Mouse (Mus musculus) ES-Bruce4 (cell line): ENCODE data around the gene Ccdc106. TPM values are rescaled to one million over a fixed set of nuclear protein-coding genes. Genes with fewer than 3 reads are reported as not detected.
"Not testable (repeated sequence)": the region's sequence is repeated elsewhere in the genome, so short reads cannot be mapped to it uniquely, and the experiment has no call there.

Experiments used
- H3K27ac ChIP-seq: 2 replicates; pipeline ENCODE4 v1.5.1; 2012; ENCODE audit warnings: low read length, inconsistent platforms; ENCODE audit not compliant: insufficient read depth
- H3K27me3 ChIP-seq: 2 replicates; pipeline ENCODE4 v1.6.1; 2012; ENCODE audit warnings: mild to moderate bottlenecking, low read length, inconsistent platforms; ENCODE audit not compliant: control insufficient read depth, poor library complexity, insufficient read depth, severe bottlenecking
- H3K36me3 ChIP-seq: 2 replicates; pipeline ENCODE4 v1.6.1; 2012; ENCODE audit warnings: inconsistent platforms, mild to moderate bottlenecking, low read length, moderate library complexity; ENCODE audit not compliant: control insufficient read depth, poor library complexity, insufficient read depth, severe bottlenecking
- H3K4me1 ChIP-seq: one replicate; pipeline ENCODE4 v1.8.1; 2011; ENCODE audit warnings: low read length; ENCODE audit not compliant: control insufficient read depth, insufficient read depth
- H3K4me3 ChIP-seq: 2 replicates; pipeline ENCODE4 v1.5.1; 2011; ENCODE audit warnings: low read depth, mild to moderate bottlenecking, low read length
- H3K9ac ChIP-seq: 2 replicates; pipeline ENCODE4 v1.6.1; 2012; ENCODE audit warnings: low read depth, mild to moderate bottlenecking, inconsistent platforms; ENCODE audit not compliant: poor library complexity, severe bottlenecking
- H3K9me3 ChIP-seq: replicated peaks from 2 replicates; pipeline ENCODE4 v1.6.1; 2012; ENCODE audit warnings: mild to moderate bottlenecking, low read length, inconsistent platforms; ENCODE audit not compliant: control insufficient read depth, poor library complexity, insufficient read depth, severe bottlenecking
- CTCF ChIP-seq: IDR thresholded peaks from one replicate; pipeline ENCODE4 v1.8.1; 2011; ENCODE audit warnings: low read depth, low read length
- EP300 ChIP-seq: IDR thresholded peaks from 2 replicates; pipeline ENCODE4 v1.6.1; 2011; ENCODE audit warnings: low read depth, low read length; ENCODE audit not compliant: insufficient read depth
- POLR2A ChIP-seq: IDR thresholded peaks from one replicate; pipeline ENCODE4 v1.8.1; 2011; ENCODE audit warnings: low read length; ENCODE audit not compliant: insufficient read depth
- polyA plus RNA-seq: library from polyadenylated mRNA; stranded (reverse); fragments of >200 nt; gene quantifications from 2 replicates; pipeline ENCODE4 v1.2.4, GENCODE M21; 2011; ENCODE audit warnings: low read depth; ENCODE audit not compliant: missing spikeins, insufficient read depth, insufficient read length

The Ccdc106 gene
- polyA plus RNA-seq, 1 experiment, result 5.7 TPM

- Histone ChIP-seq H3K9me3 (no peaks in the 10 kb centered on the region), H3K9ac (no peak overlapping the region), H3K36me3 (no peaks in the 10 kb centered on the region), H3K4me3 (no peak overlapping the region), H3K27me3 (no peaks in the 10 kb centered on the region; the same call in 1 of the 2 replicates), H3K4me1 (no peaks in the 10 kb centered on the region), H3K27ac (no peak overlapping the region)
- TF ChIP-seq EP300 (no peak), CTCF (no peak)
Measured at GRCm38 (mm10) chr7:4996934-4997333, 23.4 kb upstream of the Ccdc106 start.

- Histone ChIP-seq H3K27ac (no peak overlapping the region), H3K9ac (no peak overlapping the region), H3K4me3 (no peak overlapping the region), H3K9me3 (no peaks in the 10 kb centered on the region; the same call in 1 of the 2 replicates), H3K4me1 (no peaks in the 10 kb centered on the region), H3K27me3 (no peaks in the 10 kb centered on the region; the same call in 1 of the 2 replicates), H3K36me3 (no peaks in the 10 kb centered on the region)
- TF ChIP-seq POLR2A, result no peak
- no peak for TF ChIP-seq CTCF
- no peak for TF ChIP-seq EP300
Measured at GRCm38 (mm10) chr7:4999876-5000275, 20.5 kb upstream of the Ccdc106 start.

GRCm38 (mm10) chr7:5002876-5003275 lies 17.5 kb upstream of the Ccdc106 start:
- not testable (repeated sequence) for H3K4me1 ChIP-seq, H3K36me3 ChIP-seq, H3K9ac ChIP-seq, H3K4me3 ChIP-seq, H3K9me3 ChIP-seq, H3K27me3 ChIP-seq, H3K27ac ChIP-seq

GRCm38 (mm10) chr7:5008229-5008628 lies 12.1 kb upstream of the Ccdc106 start:
- H3K9me3 ChIP-seq, result no peaks in the 10 kb centered on the region
- H3K9ac ChIP-seq, result peak overlapping the region; percentile 35
- peaks cover 32% of the 10 kb centered on the region for H3K36me3 ChIP-seq
- no peak overlapping the region for H3K27ac ChIP-seq
- H3K4me1 ChIP-seq, result peaks cover 6% of the 10 kb centered on the region
- peak overlapping the region; percentile 56 for H3K4me3 ChIP-seq
- TF ChIP-seq EP300 (no peak), CTCF (peak; percentile 88)
- no peaks in the 10 kb centered on the region for H3K27me3 ChIP-seq

DNA sequence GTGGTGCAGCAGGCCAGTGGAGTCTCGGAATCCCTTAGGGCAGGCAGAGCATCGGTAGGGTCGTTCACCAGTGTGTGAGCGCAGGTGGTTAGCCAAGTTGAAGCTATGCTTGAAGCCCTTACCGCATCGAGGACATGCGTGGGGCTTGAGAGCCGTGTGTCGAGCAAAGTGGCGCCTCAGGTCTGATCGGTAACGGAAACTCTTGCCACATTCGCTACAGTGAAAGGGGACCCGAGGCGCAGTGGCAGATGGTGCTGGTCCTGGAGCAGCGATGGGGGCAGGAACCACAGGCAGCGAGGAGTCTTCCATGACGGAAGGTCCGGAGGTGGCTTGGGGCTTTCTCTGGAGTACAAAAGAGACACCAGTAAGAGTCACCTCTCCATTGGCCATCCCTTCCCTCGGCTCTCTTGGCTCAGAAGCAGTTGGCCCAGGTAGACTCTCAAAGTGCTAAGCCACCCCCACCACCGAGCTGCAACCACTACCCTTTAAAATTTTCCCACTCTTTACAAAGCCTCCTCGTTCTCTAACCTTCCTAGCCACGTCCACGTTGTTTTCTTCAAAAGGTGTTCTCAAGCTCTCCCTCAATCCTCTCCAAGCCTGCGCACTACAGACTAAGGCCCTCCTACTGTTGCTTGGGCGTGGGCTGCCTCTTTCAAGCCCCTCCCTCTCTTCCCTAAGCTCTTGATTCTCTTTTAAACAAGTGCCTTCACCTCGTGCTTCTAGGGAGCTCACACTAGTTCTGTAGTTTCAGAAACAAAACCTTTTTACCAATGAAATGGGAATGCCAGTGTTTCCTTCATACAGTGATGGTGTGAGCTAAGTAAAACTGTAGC lies 7.5 kb upstream of the Ccdc106 start:
- peak overlapping the region; percentile 63 for H3K4me3 ChIP-seq

DNA sequence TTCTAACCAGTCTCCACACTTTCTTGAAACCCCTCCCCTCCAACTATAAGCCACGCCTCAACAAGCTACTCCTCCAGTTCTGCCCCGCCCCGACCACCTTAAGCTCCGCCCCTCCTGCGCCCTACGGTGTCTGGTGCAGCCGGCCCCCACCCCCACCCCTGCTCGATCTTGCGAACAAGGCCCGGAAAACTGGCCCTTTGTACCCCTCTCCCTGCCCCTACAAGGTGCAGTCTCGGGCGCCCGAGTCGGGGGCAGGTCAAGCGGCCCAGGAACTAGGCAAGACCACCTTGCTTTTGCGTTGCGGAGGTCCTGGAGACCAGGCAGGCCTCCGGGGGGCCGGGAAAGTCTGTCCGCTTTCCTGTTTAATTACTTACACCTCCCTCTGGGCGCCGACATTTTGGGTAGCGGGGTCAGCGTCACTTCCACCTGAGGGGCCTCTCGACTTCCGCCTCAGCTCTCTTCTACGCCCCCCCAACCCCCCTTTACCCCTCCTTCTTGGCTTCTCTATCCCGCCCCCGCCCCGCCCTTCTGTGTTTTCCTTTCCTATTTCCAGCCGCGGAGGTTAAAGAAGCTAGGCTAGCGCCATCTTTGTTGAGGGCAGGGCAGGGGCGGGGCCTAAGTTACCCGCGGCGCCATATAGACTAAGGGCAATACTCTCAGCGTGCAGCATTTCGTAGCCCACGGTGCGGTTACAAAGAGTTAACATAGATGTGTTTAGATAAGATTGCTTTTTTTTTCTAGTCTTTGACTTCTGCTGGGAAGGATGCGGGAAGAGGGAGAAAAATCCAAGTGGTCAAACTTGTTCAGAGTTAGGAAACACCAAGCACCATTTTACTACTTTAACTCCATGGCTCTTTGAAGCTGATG lies 5.9 kb upstream of the Ccdc106 start, which contains the start of the genes Zfp524 and Fiz1:
Gene Zfp524 (plus strand): TSS at position 165 of the 867 bp plus-strand sequence.
Gene Fiz1 (minus strand): TSS at position 447 of the 867 bp plus-strand sequence.
- H3K4me3 ChIP-seq, result peak within 1 kb of the TSS; percentile 92
- H3K27ac ChIP-seq, result peak within 1 kb of the TSS; percentile 94
- H3K36me3 ChIP-seq, result peaks cover 22% of the 10 kb centered on the region
- H3K9me3 ChIP-seq, result no peaks in the 10 kb centered on the region
- no peaks in the 10 kb centered on the region for H3K27me3 ChIP-seq
- H3K4me1 ChIP-seq, result peaks cover 9% of the 10 kb centered on the region
- peak within 1 kb of the TSS; percentile 91 for H3K9ac ChIP-seq
- TF ChIP-seq EP300 (no peak), CTCF (no peak), POLR2A (no peak)

More for the DNA sequence above, 7.5 kb upstream of the Ccdc106 start:
- no peaks in the 10 kb centered on the region for H3K27me3 ChIP-seq
- TF ChIP-seq POLR2A, result peak; percentile 59
- TF ChIP-seq CTCF, result no peak
- H3K9me3 ChIP-seq, result no peaks in the 10 kb centered on the region
- peaks cover 6% of the 10 kb centered on the region for H3K4me1 ChIP-seq
- H3K9ac ChIP-seq, result peak overlapping the region; percentile 91
- H3K36me3 ChIP-seq, result peaks cover 25% of the 10 kb centered on the region
- H3K27ac ChIP-seq, result peak overlapping the region; percentile 93
